In the genomic region with DNA sequence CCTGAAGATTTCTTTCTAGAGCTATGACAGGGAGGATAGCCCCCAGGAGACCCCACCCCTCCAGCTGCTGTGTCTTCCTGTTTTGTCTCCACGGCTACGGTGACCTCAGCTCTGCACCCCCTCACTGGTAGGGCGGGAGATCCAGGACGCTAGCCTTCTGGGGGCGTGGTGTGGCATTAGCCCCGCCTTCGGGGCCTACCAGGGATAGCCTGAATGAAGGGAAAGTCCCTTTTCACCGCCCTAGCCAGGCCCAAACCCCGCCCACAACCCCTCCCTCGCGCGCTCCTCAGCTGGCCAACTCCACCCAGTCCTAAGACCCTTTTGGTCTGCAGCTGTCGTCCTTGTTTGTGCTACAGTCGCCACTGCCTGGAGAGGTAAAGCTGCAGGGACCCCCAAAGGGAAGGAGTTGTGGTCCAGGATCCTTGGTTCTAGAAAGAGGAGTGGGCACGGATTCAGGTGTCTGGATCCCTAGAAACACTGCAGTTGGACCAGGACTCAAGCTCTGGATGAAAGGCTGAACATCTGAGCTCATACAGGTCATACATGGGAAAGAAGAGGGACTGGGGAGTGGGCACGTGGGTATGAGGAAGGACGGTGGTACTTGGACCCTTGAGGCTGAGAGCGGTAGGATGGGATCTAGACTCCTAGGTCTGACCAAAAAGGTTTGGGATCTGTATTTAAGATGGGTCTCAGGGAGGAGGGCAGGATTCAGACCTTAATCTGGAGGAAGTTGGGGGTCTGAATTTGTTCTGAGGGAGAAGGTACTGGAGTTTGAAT, we compare ENCODE assay signal across 8 mouse cellular contexts. TPM values are rescaled to one million over a fixed set of nuclear protein-coding genes. Genes with fewer than 3 reads are reported as not detected.
DNase-seq lines count a peak whose midpoint lies in the region; ATAC-seq lines count a peak whose summit lies in the region.

No protein-coding gene starts in this region.

- peak; percentile 86 for ATAC-seq in activated CD4-positive, CD25-positive, alpha-beta regulatory T cell, adult 4 months

- H3K36me3 ChIP-seq in megakaryocyte, embryonic 14.5 days (replicated peaks; ENCODE audit: low read length): no peaks in the 10 kb centered on the region

- H3K27me3 ChIP-seq in megakaryocyte, embryonic 14.5 days (replicated peaks): peaks cover 2% of the 10 kb centered on the region

- H3K4me3 ChIP-seq in megakaryocyte, embryonic 14.5 days (replicated peaks): peak overlapping the region; percentile 91

- H3K4me1 ChIP-seq in megakaryocyte, embryonic 14.5 days: peaks cover 54% of the 10 kb centered on the region

- no peaks in the 10 kb centered on the region for H3K9me3 ChIP-seq in megakaryocyte, embryonic 14.5 days

- peak; percentile 71 to 89 for DNase-seq in cerebellum, postnatal 4 days (ENCODE audit: low spot score in 2 of 2)
- peak; percentile 93 for DNase-seq in gastrocnemius, postnatal 10 days
- DNase-seq in induced T-regulatory cell, adult 2 months (ENCODE audit: low read depth): peak; percentile 94
- DNase-seq in left cerebral cortex, adult 9 months (ENCODE audit: low spot score in 2 of 2): peak; percentile 82 to 93
- peak; percentile 82 to 88 for DNase-seq in right cerebral cortex, adult 2 months (ENCODE audit: low spot score in 2 of 2)
- peak; percentile 97 for DNase-seq in urinary bladder, postnatal 14 days (ENCODE audit: low spot score)

RNA-seq across cellular contexts. Expression of a gene that starts 1.5 kb away (rescaled TPM):
- polyA plus RNA-seq in activated CD4-positive, CD25-positive, alpha-beta regulatory T cell, adult 4 months (2017; shearing (Covaris generic)): not detected
- total RNA-seq in gastrocnemius, postnatal 10 days (2021): 1 to 10 TPM; 2.2 to 4.5 TPM
- 0.23 TPM in 1 of 2 replicates, not detected in the other for polyA plus RNA-seq in megakaryocyte, embryonic 14.5 days (2012; ENCODE audit: insufficient read depth, low replicate concordance)

RNA-seq across cellular contexts. Expression of a gene that starts 1.6 kb away (rescaled TPM):
- polyA plus RNA-seq in activated CD4-positive, CD25-positive, alpha-beta regulatory T cell, adult 4 months (2017; shearing (Covaris generic)): 10 to 100 TPM in 1 of 2 experiments, 1 to 10 TPM in 1; 4.1 to 10.4 TPM
- total RNA-seq in gastrocnemius, postnatal 10 days (2021): 100 to 1,000 TPM in 1 of 2 experiments, 10 to 100 TPM in 1; 71.6 to 100 TPM
- polyA plus RNA-seq in megakaryocyte, embryonic 14.5 days (2012; ENCODE audit: insufficient read depth, low replicate concordance): 1.5 and 8.9 TPM in 2 replicates

RNA-seq across cellular contexts. Expression of a gene that starts 40.9 kb away (rescaled TPM):
- polyA plus RNA-seq in activated CD4-positive, CD25-positive, alpha-beta regulatory T cell, adult 4 months (2017; shearing (Covaris generic)): under 1 TPM in 1 of 2 experiments, not detected in 1; 0.12 TPM
- total RNA-seq in gastrocnemius, postnatal 10 days (2021): under 1 TPM in 1 of 2 experiments, not detected in 1; 0.09 TPM
- not detected in 2 replicates for polyA plus RNA-seq in megakaryocyte, embryonic 14.5 days (2012; ENCODE audit: insufficient read depth, low replicate concordance)

RNA-seq across cellular contexts. Expression of a gene that starts 42.3 kb away (rescaled TPM):
- not detected for polyA plus RNA-seq in activated CD4-positive, CD25-positive, alpha-beta regulatory T cell, adult 4 months (2017; shearing (Covaris generic))
- 10 to 100 TPM in 1 of 2 experiments, 1 to 10 TPM in 1; 9.7 to 10.2 TPM for total RNA-seq in gastrocnemius, postnatal 10 days (2021)
- polyA plus RNA-seq in megakaryocyte, embryonic 14.5 days (2012; ENCODE audit: insufficient read depth, low replicate concordance): not detected in 2 replicates

Comparison
In these comparisons a context has a peak if more than half of its experiments do, and no peak if none do; other contexts are left out.
1. Peak in every context shown above with its lines: DNase-seq, ATAC-seq and H3K4me3 ChIP-seq.